Mouse (Mus musculus) thymus, adult 18-20 months (tissue): ENCODE measurements around the gene Ucp3.

ENCODE experiments used
- DNase-seq, 2 experiments: peaks; one replicate each; pipeline ENCODE4 v3.0.0; 2022; ENCODE audit warnings: mixed read lengths in 2 of 2

The Ucp3 gene

DNA sequence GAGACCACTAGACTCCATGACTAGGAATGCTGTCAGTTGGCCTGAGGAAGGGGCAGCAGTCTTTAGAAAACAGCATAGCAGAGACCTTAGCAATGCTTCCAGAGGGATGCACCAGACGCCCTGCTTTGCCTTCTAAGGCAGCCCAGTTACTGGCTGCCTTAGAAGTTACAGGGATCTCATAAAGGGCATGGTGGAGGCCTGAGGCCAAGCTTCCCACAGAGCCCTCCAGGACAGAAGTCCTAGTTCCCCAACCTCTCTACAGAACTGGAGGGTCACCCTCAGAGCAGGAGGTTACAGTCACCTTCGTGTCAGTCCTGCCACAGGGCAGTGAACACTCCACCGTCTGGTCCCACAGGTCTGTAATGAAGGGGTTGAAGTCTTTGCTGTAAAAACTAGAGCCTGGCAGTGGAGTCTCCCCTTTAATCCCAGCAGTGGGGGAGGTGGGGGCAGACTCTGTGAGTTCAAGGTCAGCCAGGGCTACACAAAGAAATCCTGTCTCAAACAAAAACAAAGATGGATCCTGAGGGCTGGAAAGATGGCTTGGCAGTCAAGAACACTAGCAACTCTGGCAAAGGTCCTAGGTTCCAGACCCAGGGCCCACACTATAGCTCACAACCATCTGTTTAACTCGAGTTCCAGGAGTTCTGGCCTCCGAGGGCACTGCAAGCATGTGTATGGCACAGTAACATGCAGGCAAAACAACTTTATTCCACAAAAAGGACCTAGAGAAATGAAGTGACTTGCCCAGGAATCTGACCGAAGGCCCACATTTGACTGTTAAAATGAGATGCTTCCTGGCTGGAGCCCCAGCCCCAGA lies 28.4 kb downstream of the Ucp3 start:
- peak in 1 of 2 experiments; percentile 22 for DNase-seq

DNA sequence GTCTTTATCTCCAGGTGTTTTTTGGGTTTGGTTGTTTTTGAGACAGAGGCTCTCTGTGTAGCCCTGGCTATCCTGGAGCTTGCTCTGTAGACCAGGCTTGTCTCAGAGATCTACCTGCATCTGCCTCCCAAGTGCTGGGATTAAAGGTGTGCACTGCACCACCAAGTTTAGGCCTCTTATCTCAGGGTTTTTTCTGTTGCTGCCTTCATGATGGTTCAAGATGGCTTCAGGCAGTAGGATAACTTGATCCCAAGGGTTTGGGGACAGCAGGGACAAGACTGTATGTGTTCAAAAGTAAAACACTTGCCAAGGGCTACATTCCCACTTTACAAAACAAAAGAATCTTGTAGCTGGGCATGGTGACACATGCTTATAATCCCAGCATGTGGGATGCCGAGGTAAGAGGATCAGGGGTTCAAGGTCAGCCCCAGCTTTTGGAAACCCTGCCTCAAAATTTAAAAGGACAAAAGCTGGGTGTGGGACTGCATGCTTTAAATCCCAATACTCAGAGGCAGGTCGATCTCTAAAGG lies 29.1 kb downstream of the Ucp3 start:
- DNase-seq, result no peak

DNA sequence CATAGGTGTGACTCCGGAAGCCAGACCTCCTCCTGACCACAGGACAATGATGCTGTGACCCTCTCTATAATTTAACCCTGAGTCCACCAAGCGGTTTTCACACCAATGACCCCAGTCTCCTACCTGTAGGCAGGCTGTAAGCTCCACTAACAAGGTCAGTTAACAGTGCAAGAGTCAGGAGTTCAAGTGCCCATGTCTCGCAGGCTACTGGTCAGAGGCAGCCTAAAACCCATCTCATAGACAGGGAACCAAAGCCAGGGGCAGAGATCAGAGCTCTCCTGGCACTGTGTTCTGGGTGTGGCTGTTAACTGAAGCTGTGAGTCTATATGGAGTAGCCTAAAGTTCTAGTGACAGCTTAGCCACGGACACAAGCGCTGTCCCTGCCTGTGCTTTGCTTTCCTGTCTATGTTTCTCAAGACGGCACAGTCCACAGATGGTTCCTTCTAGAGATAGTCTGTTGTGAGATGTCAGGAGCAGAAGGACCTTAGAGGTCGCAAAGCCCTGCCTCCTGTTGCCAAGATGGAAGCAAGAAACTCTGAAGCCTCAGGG lies 29.7 kb downstream of the Ucp3 start:
- DNase-seq, result no peak

DNA sequence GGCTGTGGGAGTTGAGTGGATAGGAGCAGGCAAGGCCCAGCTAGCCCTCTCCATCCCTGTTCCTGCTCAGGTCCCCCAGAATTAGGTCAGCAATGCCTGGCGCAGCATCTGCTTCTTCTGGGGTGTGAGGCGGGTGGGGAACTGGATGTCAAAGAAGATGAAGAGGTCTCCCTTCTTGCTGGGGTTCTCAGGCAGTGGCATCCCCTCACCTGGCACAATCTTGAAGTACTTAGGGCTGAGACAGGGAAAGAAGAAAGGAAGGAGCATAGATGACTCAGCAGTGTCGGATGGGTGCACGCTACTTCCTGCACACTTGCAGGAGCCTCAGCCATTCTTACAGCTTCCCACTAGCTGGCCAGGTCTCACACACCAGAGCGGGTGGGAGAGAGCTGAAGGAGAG lies 30.3 kb downstream of the Ucp3 start:
- DNase-seq, result peak in 1 of 2 experiments; percentile 35

DNA sequence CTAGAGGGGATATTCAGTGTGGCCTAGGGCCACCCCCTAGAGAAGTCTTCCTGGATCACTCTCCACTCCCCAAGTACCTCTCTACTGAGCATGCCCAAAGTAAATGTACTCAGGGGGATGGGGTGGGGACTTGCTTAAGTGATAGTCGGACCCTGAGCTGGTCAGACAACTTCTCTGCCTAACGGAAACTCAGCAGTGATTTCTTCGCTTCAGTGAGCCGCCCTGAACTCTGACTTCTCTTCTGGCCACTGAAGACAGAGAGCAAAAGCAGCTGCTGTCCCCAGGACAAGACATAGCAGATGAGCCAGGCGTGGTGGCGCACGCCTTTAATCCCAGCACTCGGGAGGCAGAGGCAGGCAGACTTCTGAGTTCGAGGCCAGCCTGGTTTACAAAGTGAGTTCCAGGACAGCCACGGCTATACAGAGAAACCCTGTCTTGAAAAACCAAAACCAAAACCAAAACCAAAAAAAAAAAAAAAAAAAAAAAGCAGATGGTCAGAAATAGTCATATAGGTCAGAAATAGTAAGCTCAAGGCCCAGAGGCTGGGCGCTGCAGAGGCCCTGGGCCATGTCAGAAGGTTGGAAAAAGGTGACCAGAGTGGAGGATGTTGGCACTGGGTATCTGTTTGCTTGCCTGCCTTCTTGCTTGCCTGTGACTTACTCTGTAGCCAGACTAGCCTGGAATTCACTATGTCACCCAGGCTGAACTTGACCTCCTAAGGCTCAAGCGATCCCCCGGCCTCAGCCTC lies 32.1 kb downstream of the Ucp3 start:
- no peak for DNase-seq

DNA sequence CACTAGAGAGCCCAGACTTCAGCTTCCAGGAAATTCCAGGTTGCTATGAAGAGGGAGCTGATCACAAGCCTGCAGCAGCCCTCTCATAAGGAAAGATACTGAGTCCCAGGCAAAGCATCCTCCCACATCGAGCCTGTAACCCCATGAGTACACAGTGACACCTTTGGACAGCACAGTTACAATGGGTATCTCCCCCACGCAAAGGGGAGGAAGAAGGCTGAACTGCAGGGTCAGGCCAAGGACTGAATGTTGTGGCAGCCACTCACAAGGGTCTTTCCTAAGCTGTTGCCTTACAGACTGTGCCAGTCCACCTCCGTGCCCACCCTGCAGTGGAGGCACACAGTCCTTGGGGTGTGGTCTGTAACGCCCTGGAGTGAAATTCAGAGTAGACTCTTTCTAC lies 33.7 kb downstream of the Ucp3 start:
- no peak for DNase-seq

DNA sequence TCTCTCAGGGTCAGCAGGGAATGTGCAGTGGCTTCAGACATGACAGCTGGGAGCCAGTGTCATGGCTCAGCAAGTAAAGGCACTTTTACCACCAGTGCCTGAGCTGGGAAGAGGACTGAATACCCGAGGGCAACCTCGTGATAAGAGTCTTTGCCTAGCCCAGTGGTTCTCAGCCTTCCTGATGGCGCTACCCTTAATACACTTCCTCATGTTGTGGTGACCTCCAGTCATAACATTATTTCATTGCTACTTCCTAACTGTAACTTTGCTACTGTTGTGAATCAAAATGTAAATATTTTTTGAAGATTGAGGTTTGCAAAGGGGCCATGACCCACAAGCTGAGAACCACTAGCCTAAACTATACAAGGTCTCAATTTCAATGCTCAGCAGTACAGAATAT lies 35.9 kb downstream of the Ucp3 start:
- DNase-seq, result no peak

DNA sequence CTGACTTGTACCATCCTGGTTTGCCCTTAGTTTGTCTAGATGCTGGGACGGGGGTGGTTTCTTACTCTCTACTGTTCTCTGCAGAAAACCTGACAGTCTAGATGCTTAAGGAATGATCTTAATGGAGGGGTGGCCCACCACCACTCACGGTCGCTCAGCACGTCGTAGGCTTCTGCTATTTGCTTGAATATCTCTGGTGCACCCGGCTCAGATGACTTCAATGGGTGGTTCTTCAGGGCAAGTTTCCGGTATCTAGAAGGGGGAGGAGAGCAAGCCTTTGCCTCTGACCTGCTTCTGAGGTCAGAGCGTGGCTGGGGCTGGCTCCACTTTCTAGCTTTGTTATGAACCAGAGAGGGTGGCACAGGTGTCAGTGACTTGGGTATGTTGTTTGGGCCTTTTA lies 38.8 kb downstream of the Ucp3 start:
- no peak for DNase-seq

DNA sequence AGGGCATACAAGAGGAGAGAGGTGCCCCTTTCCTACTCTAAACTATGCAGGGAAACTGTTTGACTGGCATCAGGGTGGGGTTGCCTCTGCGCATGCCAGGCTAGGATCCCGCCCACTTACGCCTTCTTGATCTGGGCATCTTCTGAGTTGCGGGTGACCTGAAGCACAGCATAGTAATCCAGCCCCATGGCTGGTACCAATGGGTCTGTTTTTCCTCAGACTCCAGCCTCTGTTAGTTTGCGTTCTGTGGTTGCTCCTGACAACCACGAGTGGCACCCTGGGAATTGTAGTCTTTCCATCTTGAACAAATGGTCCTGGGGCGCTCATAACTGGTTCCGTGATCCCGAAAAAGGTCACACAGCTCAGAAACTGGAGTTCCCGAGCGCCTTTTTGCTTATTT lies 41.8 kb downstream of the Ucp3 start, which contains the start of gene Dnajb13:
Gene Dnajb13, minus strand, starts transcription at position 388 of the 400 bp plus-strand sequence.
- no peak for DNase-seq

DNA sequence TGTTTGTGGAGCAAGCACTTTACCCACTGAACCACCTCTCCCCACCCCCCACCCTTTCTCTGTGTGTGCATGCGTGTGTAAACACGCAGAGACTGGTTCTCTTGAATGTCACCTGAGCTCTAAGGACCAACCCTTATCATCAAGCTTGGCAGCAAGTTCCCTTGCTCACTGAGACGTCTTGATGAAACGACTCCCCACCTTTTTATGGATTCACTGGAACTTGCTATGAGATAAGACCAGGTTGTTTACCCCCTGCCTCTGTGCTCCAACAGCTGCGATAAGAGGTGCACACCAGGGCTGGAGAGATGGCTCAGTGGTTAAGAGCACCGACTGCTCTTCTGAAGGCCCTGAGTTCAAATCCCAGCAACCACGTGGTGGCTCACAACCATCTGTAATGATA lies 47.4 kb downstream of the Ucp3 start:
- DNase-seq, result no peak

DNA sequence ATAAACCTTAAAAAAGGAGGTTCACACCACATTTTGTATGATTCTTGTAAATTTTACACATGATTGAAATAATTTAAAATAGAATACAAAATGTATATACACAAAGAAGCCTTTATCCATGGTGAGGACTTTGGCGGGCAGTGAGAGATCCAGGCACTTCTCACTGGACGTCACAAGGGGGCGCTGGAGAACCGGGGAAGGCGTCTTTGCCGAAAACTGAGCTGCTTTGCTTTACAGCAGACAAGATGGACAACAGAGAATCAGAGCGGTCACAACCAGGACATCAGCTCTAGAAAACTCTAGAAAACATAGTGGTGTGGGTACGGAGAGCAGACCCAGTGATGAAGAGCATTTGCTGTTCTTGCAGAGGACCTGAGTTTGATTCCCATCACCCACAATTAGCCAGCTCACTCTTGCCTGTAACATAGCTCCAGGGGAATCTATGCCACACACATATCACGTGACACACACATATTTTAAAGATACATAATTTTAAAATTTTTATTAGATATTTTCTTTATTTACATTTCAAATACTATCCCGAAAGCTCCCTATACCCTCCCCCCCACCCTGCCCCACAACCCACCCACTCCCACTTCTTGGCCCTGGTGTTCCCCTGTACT lies 48.0 kb downstream of the Ucp3 start:
- DNase-seq, result peak; percentile 39 to 44

DNA sequence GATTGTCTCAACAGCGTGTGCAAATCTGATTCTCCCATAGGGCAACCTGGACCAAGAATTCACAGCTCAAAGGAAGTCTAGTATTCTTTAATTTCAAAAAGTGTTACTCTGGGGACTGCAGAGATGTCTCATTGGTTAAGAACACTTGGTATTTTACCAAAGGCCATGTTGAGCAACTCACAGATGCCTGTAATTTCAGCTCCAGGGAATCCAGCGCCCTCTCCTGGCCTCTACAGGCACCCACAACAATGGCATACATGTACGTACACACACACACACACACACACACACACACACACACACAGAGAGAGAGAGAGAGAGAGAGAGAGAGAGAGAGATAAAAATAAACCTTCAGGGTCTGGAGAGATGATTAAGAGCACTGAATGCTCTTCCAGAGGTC lies 49.4 kb downstream of the Ucp3 start:
- DNase-seq, result no peak

DNA sequence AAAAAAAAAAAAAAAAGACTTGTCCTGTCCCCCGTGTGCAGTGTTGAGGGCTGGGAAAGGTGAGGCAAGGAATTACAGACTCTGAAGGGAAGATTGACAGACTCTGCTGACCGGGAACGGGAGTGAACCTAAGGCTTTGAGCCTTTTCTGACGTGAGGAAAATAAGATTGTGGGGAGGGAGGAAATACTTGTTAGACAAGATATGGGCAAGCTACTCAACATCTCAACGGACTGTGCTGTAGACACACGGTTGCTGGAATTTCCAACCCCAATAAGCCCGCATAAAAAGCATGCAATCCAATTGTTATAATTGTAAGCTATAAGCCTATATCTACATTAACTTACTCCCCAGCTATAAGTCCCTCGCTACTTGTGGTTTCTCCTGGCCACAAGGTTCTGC lies 51.9 kb downstream of the Ucp3 start:
- no peak for DNase-seq

DNA sequence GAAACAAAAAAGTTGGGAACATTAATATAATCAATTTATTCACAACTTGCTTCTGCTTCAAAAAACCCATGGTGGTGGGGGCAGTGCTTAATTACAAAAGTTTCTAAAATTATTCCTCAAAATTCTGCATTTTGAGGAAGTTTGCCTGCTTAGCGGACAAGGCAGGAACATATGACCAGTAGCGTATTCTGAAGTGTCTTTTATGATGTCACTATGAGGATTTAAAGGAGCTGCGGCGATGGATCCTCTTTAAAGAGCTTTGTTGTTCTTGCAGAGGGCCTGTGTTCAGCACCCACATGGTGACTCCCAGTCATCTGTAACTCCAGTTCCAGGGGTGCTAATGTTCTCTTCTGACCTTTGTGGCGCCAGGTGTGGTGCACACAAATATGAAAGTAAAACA lies 58.0 kb downstream of the Ucp3 start:
- DNase-seq, result no peak

DNA sequence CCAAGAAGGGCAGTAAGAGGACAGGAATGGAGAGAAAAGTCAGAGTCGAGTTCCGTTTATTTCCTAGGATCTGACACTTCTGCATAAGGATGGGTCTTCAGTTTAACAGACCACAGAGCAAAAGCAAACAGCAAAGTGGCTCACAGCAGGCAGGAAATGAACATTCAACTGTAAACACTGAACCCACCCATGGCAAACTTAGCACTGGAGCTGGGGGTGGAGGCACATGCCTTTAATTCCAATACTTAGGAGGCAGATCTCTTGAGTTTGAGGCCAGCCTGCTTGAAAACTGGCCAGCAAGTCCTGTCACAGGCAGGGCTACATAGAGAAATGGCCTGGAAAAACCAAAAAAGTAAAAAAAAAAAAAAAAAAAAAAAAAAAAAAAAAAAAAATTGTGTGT lies 60.7 kb downstream of the Ucp3 start:
- no peak for DNase-seq

DNA sequence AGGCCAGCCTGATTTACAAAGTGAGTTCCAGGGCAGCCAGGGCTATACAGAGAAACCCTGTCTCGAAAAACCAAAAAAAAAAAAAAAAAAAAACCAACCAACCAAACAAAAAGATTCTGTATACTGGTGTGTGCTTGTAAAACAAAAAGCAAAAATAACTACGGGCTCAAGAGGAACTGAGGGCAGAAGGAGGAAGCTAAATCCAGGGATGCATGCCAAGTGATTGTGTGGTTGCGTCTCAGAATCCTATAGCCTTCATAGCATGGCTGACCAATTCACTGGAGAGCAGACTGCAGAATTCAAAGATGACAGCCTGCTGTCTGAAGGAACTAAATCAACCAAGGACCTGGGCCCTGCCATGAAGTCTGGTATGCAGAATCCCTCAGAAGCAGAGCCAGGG lies 61.4 kb downstream of the Ucp3 start:
- no peak for DNase-seq

DNA sequence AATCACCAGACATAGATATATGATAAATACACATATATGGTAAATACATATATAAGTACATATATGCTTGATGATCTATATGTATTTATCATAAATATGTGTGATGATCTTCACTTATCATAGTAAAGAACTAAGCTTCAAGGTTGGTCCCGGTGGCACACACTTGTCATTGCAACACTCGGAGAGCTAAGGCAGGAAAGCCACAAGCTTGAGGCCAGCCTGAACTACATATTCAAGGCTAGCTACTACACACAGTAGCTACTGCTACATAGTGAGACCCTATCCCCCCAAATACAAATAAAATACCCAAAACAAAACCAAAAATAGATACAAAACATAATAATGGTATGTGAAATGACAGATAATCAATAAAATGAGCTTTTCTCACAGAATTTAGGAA lies 63.0 kb downstream of the Ucp3 start:
- no peak for DNase-seq
